Mouse (Mus musculus): Measurements from ENCODE around the gene Rhod. TPM values are rescaled to one million over a fixed set of nuclear protein-coding genes. Genes with fewer than 3 reads are reported as not detected.

Gene Rhod
- polyA plus RNA-seq, 1 experiment from 2014 or later: 39.2 TPM

Other genes starting within 250 kb of the Rhod start
- 1.8 and 3.1 TPM in 2 replicates for gene Tbc1d10c, start 248.1 kb downstream of the Rhod start, polyA plus RNA-seq (2015; fragmentation: Nextera tagmentation; extraction: Ambion mirVana)
- gene Ppp1ca, start 247.4 kb downstream of the Rhod start, polyA plus RNA-seq (2015; fragmentation: Nextera tagmentation; extraction: Ambion mirVana): 788 and 789 TPM in 2 replicates
- gene Rad9a, start 237.8 kb downstream of the Rhod start, polyA plus RNA-seq (2015; fragmentation: Nextera tagmentation; extraction: Ambion mirVana): 34.1 and 37.3 TPM in 2 replicates
- 11.1 and 11.5 TPM in 2 replicates for gene Clcf1, start 225.2 kb downstream of the Rhod start, polyA plus RNA-seq (2015; fragmentation: Nextera tagmentation; extraction: Ambion mirVana)
- gene AC109138.7, start 225.1 kb downstream of the Rhod start, polyA plus RNA-seq (2015; fragmentation: Nextera tagmentation; extraction: Ambion mirVana): not detected in 2 replicates
- gene Pold4, start 207.5 kb downstream of the Rhod start, polyA plus RNA-seq (2015; fragmentation: Nextera tagmentation; extraction: Ambion mirVana): 21.2 and 24.9 TPM in 2 replicates
- gene Ssh3, start 170.3 kb downstream of the Rhod start, polyA plus RNA-seq (2015; fragmentation: Nextera tagmentation; extraction: Ambion mirVana): 17.4 and 20.3 TPM in 2 replicates
- gene Ankrd13d, start 156.3 kb downstream of the Rhod start, polyA plus RNA-seq (2015; fragmentation: Nextera tagmentation; extraction: Ambion mirVana): 12.6 and 13.5 TPM in 2 replicates
- 17.0 and 19.6 TPM in 2 replicates for gene Grk2, start 133.2 kb downstream of the Rhod start, polyA plus RNA-seq (2015; fragmentation: Nextera tagmentation; extraction: Ambion mirVana)
- 53.6 and 59.4 TPM in 2 replicates for gene Kdm2a, start 41.1 kb downstream of the Rhod start, polyA plus RNA-seq (2015; fragmentation: Nextera tagmentation; extraction: Ambion mirVana)
- 2.0 and 2.3 TPM in 2 replicates for gene Syt12, start 38.0 kb upstream of the Rhod start, polyA plus RNA-seq (2015; fragmentation: Nextera tagmentation; extraction: Ambion mirVana)
- not detected in 2 replicates for gene 2010003K11Rik, start 59.2 kb upstream of the Rhod start, polyA plus RNA-seq (2015; fragmentation: Nextera tagmentation; extraction: Ambion mirVana)
- 24.8 and 26.3 TPM in 2 replicates for gene Pcx, start 71.0 kb upstream of the Rhod start, polyA plus RNA-seq (2015; fragmentation: Nextera tagmentation; extraction: Ambion mirVana)
- 8.7 and 9.9 TPM in 2 replicates for gene Lrfn4, start 176.2 kb upstream of the Rhod start, polyA plus RNA-seq (2015; fragmentation: Nextera tagmentation; extraction: Ambion mirVana)
- 62.5 and 66.6 TPM in 2 replicates for gene Rce1, start 186.2 kb upstream of the Rhod start, polyA plus RNA-seq (2015; fragmentation: Nextera tagmentation; extraction: Ambion mirVana)